Mouse (Mus musculus): ENCODE data around the gene Hpf1.

The Hpf1 gene

DNA sequence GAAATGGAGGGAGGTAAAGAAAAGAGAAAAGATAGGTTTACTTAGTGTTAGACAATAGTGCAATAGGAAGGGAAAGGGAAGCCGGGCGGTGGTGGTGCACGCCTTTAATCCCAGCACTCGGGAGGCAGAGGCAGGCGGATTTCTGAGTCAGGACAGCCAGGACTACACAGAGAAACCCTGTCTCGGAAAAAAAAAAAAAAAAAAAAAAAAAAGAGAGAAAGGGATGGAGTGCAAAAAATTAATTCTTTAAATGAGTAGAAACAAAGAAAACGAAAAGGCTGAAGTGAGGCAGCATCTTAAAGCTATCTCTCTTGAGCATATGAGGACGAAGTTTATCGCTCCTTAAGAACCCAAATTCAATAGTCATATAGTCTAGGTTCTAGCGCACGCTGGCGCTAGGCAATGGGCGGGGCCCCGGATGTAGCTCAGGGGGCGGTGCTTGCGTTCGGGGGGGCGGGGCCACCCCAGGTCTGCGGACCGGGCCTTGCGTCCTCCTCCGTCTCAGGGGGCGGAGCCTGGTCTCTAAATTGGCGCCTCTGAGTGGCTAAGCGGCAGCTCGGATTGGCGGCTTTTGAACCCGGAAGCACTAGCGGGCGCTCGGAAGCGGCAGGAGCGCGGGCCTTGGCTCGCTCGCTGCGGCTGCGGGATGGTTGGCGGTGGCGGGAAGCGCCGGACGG, at the start of gene Hpf1:
Gene Hpf1, plus strand, starts transcription at position 576 of the 677 bp plus-strand sequence.
- peak; percentile 96 for DNase-seq

DNA sequence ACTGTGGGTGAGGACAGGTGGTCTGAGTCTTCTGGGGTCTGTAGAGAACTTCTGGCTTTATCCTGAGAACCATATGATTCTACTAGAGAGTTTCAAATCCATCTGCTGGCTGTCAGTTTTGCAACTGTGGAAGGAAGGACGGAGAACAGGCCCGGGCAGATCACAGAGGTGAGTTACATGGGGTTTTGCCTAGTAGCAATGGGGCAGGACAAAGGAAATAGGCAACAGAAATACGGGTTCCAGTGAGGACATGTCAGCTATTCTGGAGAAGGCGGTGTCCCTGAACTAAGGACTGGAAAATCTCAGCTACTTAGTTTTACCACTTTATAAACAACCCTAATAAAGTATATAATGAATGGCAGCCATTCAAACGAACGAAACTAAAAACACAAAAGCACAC, 47.8 kb upstream of the Hpf1 start:
- no peak for DNase-seq

DNA sequence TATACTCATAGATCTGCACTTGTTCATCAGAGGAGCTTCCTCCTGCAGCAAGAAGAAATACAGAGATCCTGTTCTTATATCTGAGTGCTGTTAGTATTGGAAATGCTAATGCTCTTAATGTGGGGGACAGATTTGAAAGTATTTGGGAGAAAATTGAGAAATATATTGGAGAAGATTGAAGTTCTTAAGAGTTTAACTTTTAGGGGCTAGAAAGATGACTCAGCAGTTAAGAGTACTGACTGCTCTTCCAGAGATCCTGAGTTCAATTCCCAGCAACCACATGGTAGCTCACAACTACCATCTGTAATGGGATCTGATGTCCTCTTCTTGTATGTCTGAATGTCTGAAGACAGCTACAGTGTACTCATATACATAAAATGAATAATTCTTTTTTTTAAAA, 32.7 kb upstream of the Hpf1 start:
- no peak for DNase-seq

DNA sequence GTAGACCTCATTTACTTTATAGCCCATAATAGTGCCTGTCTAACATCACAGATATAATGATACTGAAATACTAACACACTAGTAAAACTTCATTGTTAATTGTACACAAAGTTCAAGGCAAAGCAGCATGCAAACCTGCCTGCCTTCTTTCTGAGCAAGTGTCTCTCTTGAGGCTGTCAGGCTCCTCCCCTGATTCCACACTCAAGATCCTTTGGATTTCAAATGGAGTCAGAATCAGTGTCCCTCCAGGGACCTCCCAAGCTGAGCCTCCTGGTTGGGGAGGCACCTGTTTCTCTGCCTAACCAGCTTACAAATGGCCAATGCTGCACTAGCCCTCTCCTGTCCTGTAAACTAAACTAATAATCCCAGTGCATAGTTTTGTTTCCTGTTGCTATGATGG, 32.1 kb upstream of the Hpf1 start:
- no peak for DNase-seq

DNA sequence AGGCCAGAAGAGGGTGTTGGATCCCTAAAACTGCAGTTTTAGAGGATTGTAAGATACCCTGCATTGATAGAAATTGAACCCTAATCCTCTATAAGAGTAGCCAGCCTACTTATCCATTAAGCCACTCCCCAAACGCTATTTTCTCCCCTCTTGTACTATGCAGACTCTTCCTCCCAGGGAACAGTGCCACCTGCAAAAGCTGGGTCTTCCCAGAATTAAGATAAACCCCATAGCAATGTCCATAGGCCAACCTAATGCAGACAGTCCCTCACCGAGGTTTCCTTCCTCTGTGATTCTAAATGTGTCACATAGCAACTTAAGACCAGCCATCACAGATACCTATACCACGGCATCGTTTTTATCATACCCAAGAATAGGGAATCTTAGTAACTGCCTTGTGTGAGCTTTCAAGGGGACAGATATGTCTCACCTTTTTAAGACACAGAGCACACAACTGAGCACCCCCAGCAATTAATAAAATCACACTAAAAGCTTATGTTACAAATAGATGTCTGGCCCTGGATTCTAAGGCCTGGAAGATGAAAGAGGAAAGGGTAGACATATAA, 31.2 kb upstream of the Hpf1 start:
- no peak for DNase-seq

DNA sequence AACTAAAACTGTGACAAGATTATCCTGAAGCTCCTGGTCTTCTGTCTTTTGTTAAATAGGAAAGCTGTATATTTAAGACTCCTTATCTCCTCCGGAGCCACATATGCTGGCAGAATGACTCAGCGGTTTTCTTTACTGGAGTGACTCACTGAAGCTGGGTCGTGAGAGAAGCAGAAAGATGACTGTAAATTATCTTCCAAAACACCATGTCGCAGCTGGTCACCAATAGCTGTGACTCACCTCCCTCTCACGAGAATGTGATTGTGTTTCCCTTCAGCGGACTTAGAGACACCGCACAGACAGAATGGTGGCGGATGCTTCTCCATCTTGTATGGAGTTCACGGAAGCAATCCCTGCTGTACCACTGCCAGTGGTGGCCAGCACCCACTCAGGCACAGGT, 30.6 kb upstream of the Hpf1 start:
- no peak for DNase-seq

DNA sequence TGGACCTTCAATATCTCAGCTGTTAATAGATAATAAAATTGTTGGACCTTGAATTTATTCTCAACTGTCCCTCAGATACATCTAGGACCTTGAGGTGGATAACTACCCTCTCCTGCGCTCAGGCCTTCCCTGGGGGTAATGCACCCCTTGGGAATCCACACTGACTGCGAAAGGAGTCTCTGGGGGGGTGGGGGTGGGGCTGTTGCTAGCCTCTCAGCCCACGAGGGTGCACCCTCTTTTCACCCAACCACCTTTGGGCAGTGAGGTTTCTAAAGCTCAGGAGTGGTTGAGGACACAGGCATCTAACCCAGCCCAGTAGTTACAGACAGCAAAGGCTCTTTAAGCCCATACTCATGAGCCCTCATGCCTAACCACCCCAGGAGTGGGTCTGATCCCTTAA, 29.5 kb upstream of the Hpf1 start:
- DNase-seq: no peak

DNA sequence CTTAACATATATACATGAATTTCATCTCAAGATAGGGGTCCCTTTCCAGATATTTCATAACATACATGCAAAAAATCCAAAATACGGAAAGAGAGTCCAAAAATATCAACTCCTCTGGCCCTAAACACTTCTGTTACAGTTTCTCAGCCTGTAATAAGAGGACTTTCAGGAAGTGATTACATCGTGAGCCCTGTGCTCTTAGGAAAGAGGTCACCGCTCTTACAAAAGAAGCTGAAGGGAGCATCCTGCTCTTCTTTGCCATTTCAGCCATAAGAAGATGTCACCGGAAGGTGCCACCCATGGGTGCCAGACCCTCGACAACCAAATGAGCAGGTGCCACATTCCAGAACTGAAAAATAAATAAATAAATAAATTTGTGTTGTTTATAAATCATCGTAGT, 28.4 kb upstream of the Hpf1 start:
- no peak for DNase-seq

DNA sequence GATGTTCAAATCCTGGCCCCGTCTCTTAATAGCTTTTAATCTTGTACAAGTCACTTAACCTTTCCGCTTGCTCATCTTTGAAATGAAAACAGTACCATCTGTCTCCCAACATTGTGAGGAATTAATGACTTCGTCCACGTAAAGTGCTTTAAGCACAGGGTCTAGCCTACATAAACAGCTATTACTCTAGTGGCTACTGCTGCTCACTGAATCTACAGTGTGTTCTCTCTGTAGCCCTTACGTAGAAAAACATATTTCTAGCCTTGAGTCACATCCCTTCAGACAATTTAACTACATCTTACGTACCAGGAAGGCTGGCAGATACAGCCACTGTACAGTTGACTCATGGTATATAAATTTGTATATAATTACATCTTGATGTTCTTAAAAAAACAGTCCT, 25.3 kb upstream of the Hpf1 start:
- no peak for DNase-seq

DNA sequence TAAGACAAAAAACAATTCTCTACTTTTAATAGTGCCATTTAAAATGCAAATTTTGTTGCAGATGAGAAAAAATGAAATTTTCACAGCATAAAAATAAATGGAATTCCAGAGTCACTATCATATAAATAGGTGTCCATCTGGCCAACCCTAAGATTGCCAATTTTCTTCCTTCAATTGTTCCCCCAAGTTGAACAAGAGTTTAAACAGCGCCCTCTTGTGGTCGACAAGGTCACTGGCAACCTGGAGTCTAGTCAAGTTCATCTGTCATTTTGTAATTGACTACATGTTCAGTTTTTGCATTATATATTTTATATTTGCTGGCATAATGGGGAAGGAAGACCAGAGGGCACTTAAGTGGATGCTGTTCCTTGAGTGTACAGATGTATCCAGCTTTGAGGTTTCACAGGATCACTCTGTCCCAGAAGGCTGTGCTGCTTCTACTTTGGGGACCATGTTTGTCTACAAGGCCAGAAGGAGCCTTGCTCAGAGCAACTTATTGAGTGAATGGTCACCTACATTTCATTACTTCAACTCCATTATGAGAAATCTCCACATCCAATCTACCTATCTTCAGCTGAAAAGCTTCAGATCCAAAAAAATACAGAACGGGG, 24.6 kb upstream of the Hpf1 start:
- peak; percentile 67 for DNase-seq

DNA sequence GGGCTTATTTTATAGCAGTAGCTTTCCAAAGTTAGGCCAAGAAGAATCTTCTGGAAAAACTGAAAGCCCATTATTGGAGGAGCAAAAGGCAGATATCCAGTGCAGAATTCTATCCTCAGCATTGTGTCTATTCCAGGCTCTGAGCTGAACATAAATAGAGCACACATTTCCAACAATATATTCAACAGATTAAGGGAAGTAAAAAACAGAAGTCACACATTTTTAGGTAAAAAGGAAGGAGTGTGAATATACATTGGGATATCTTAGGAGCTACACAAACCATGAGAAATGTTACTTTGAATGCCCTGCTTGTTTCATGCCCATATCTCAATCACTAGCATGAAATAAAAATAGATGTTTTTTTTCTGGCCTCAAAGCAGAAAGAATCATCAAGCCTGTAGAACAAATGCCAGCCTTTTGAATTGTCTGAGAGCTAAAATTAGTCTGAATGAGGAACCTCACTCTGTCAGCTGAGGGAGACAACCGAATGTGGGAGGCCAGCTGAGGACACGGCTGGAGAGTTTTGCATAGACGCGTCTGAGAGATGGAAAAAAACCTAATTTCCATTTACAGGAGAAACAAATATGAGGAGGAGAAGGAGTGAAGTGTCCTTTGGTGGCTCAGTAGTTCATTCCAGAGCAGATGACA, 22.6 kb upstream of the Hpf1 start:
- DNase-seq: no peak

DNA sequence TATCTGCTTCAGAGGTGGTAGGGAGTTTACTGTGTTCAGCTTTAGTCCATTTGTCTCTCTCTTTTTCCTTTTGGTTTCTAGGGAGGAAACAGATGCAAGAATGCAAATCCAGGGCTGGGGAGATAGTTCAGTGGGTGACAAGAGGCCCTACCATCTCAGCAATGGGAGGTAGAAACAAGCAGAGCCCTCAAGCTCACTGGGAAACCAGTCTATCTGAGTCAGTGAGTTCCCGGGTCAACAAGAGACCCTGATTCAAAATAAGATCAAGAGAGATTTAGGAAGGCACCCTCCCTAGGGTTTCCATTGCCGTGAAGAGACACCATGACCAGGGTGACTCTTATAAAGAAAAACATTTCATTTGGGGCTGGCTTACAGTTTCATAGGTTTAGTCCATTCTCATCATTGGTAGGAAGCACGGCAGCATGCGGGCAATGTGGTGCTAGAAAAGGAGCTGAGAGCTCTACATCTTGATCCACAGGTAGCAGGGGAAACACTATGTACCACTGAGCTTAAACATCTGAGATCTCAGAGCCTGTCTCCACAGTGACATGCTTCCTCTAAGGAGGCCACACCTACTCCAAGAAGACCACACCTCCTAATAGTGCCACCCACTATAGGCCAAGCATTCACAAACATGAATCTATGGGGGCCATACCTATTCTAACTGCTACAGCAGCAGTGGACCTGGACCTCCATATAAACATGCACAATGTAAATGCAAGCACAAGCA, 21.8 kb upstream of the Hpf1 start:
- no peak for DNase-seq

DNA sequence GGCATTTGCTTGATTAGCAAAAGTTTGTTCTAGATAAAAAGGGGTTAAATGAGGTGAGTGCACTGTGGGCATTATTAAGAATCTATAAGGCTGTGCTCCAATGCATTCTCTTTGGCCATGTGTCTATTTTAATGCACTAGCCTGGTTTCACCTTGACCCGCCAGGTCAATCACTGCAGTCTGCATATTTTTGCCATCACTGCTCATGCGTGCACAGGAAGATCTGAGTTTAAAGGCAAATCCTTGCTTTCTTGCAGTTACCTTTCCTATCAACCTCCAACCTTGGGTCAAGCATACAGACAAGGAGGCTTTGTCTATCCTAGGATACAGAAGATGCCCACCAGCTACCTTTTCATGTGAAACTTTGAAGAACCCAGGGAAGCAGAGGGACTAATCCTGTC, 20.5 kb upstream of the Hpf1 start:
- peak; percentile 58 for DNase-seq

DNA sequence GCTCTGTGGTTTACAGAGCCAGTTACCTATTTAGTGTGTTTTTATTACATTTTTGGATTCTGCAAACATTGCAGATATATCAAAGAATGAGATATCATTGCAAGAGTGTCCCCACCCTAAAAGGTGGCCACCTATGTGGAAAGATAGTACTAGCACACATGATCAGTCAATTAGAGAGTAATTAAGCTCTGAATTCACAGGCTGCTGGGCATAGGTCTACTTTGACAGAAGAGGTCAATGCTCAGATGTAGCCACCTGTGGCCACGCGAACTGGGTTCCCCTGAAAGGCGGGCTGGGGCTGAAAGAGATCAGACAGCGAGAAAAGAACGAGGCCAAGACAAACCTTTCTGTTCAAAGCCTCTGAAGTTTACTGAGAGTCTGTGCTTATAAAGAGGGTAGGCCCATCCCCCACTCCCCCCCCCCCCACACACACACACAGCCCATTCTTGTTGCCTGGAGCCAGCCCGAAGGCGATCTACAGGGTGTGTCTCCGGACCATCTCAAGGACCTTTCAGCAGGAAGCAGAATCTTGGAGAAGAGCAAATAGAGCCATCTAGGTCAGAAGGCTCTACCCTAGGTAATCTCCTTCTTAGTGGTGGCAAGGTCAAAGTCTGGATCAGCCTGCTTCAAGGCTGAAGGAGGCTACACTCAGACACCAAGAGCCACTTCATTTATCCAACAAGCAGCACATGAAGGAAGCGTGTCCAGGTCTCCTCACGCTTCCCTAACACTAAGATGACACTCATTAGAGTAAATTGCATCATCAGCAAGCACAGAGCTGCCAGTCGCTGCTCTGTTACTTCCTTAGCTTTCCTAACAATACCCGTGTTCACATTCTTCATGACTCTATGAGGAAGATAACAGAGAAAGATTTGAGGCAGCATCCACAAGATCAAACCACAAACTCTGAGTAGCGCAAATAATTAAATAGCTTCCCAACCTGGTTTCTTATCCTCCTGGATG, 19.7 kb upstream of the Hpf1 start:
- DNase-seq: no peak

DNA sequence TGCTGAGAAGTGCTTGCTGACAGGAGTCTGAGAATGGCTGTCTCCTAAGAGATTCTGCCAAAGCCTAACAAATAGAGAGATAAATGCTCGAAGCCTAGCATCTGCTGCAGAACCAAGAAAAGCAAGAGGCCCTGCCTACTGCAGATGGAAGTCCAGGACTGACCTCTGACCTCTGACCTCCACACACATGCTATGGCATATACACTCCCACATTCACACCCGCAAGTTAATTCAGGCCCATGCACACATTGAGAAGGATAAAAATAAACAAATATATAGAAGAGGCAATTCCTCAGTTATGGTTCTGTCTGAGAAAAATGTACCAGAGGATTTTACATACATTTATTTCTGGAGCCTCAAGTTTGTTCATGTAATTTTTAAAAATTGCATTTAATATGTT, 11.6 kb upstream of the Hpf1 start:
- DNase-seq: no peak

DNA sequence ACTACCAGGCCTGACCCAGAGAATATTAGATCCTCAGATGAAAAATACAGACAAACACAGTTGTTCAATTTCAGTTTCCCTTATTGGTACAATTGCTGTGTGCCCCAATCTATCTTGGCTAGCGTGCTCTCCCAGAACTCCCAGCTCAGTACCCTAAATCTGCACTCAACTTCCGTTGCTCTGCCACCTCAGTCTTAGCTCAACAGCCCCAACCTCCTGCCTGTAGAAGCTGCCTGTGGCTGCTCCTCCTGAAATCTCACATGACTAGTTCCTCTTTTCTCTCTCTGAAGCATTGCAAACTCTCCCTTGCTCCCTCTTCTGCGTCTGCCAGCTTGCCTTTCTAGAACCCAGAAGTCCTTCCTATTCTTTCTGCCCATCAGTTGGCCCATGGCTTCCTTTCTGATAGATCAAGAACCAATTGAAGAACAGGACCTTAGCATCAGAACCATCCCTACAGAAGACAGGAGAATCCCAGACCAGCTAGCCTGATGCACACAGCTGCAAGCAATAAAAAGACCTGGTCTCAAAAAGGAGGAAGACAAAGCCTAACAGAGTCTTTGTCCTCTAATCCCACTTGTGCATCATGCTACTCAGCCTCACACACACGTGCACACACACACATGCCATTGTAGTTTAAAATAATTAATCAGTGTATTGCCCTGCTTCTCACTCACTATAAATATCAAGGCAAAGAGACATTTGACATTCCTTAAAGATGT, 6.6 kb upstream of the Hpf1 start:
- no peak for DNase-seq

DNA sequence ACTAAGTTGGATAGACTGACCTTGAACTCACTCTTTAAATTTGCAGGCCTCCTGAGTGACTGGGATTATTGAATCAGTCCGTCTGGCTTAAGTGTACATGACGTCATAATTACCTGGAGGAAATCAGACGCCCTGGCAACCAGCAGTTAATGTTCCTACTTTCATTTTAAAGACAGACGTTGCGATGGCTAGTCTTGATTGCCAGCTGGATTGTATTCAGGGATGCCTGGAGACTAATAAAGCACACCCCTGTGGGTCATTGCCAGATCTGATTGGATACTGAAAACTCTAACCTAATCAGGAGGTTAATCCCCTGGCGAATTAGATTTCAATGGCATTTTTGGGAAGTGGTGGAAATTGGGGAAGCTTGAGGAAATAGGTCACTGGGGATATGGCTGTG, 3.5 kb upstream of the Hpf1 start:
- DNase-seq: no peak

DNA sequence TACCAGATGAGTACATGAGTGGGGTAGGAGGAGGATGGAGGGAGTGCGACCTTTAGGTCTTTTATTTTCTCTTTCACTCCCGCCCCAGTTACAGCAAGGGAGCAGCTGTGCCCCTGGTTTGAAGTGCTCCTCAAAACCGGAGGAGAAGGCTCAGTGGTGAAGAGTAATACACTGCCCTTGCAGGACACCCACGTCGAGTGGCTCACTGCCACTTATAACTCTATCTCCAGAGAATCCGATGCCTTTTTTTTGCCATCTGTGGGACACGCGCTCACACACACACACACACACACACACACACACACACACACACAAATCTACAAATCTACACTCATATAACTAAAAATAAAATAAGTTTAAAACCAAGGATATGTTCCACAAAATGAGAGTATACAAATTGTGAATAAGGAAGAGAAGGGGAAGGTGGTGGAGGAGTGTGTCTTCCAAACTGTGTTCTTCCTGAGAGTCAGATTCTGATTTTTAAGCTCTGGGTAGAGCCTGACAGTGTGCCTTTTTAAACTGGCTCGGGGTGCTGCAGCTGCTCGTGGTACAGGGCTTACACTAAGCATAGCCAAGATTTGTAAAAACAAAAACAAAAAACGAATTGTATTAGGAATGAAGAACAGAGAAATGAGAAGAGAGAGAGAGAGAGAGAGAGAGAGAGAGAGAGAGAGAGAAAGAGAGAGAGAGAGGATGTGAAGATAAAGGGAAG, 931 bp upstream of the Hpf1 start:
- no peak for DNase-seq

DNA sequence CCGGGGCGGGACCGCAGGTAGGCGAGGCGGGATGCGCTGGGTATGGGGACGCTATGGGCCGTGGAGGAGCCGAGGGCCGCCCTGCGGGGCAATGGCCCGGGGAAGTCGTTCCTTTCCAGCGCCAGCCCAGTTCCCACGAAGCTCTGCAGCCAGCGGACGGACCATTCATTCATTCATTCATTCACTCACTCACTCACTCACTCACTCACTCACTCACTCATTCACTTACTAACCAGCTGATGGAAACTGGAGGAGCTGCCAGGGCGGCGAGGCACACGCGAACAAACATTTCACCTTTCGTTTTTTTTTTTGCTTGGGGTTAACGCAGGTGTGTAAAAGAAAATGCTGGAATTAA, 279 bp downstream of the Hpf1 start:
- DNase-seq: no peak

DNA sequence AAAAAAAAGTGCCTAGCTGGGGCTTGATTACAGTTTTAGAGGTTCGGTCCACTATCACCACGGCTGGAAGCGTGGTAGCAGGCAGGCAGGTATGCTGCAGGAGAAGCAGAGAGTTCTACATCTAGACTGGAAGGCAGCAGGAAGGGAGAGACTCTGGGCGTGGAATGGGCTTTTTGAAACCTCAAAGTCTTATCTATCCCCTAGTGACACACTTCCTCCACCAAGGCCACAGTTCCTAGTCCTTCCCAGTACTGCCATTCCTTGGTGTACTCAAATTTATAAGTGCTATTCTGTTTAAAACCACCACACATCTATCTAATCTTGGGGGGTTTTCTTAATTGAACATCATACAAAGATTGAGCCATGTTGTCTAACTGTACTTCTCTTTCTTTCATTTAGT, 1.5 kb downstream of the Hpf1 start:
- DNase-seq: no peak

DNA sequence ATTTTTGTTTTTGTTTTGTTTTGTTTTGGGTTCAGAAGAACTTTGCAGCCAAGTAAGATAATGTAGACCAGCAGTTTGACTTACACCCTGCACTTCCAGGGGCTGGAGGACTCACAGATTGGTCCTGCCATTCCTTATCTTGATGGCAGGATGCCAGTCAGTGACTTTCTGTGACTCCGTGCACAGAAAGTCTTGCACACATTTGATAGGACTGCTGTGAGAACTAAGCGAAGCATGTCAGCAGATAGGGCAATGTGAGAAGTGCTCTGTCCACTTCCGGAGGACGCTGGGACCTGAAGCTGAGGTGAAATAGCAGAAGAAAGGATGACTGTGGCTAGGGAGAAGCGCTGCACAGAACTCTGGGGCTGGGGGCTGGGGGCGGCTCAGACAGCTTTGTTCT, 5.7 kb downstream of the Hpf1 start:
- DNase-seq: no peak

Data from kidney, postnatal 14 days (tissue).